Mouse (Mus musculus) adrenal gland, adult 8-10 months (tissue): Measurements from ENCODE around the gene Rin1. TPM values are rescaled to one million over a fixed set of nuclear protein-coding genes. Genes with fewer than 3 reads are reported as not detected.

Experiments
- DNase-seq: peaks from one replicate; pipeline ENCODE4 v3.0.0; 2022
- total RNA-seq, 4 experiments: library from RNA; stranded (reverse); gene quantifications; 2 replicates each; pipeline ENCODE4 v1.2.4; 2022

Rin1 gene
- total RNA-seq, 4 experiments from 2014 or later = 4.1 to 8.1 (median 7.7) TPM

GRCm38 (mm10) chr19:5041588-5041987, 8.7 kb upstream of the Rin1 start:
- no peak for DNase-seq

- DNase-seq = no peak
These were observed 4.8 kb upstream of the Rin1 start for GRCm38 (mm10) chr19:5045531-5045930.

- DNase-seq = no peak
These were observed 1.9 kb upstream of the Rin1 start for GRCm38 (mm10) chr19:5048138-5049056.

GRCm38 (mm10) chr19:5049325-5049724, 956 bp upstream of the Rin1 start:
- DNase-seq = no peak

GRCm38 (mm10) chr19:5051031-5051430, 750 bp downstream of the Rin1 start:
- DNase-seq = no peak

GRCm38 (mm10) chr19:5051515-5051914, 1.2 kb downstream of the Rin1 start:
- DNase-seq = no peak

- no peak for DNase-seq
These were observed 2.0 kb downstream of the Rin1 start for GRCm38 (mm10) chr19:5052166-5052822.

- no peak for DNase-seq
These were observed 2.6 kb downstream of the Rin1 start for GRCm38 (mm10) chr19:5052853-5053252.

- no peak for DNase-seq
These were observed 3.6 kb downstream of the Rin1 start for GRCm38 (mm10) chr19:5053909-5054308.

- DNase-seq = no peak
These were observed 6.0 kb downstream of the Rin1 start for GRCm38 (mm10) chr19:5056251-5056650.

GRCm38 (mm10) chr19:5057876-5058775, 7.8 kb downstream of the Rin1 start:
- no peak for DNase-seq

- no peak for DNase-seq
These were observed 8.8 kb downstream of the Rin1 start for GRCm38 (mm10) chr19:5058801-5059771.

- DNase-seq = no peak
These were observed 10.4 kb downstream of the Rin1 start for GRCm38 (mm10) chr19:5060365-5061330.

GRCm38 (mm10) chr19:5062041-5062440, 11.8 kb downstream of the Rin1 start:
- no peak for DNase-seq

- DNase-seq = no peak
These were observed 12.2 kb downstream of the Rin1 start for GRCm38 (mm10) chr19:5062446-5062845.

- DNase-seq = no peak
These were observed 14.8 kb downstream of the Rin1 start for GRCm38 (mm10) chr19:5065104-5065503.

- DNase-seq = no peak
These were observed 16.9 kb downstream of the Rin1 start for GRCm38 (mm10) chr19:5067040-5067799.

GRCm38 (mm10) chr19:5067867-5068569, 17.7 kb downstream of the Rin1 start, which contains the start of gene Cd248:
Gene Cd248, plus strand, starts transcription at chr19:5068078.
- DNase-seq = no peak
